Mouse (Mus musculus): Measurements from ENCODE around the gene Gm8180.
"Not testable (repeated sequence)": the region's sequence is repeated elsewhere in the genome, so short reads cannot be mapped to it uniquely, and the experiment has no call there.

- TF ChIP-seq GATA1, TAL1 (IDR thresholded peaks at IDR 0.05; ENCODE audit: low read length): not testable (repeated sequence)
These were observed 37.0 kb downstream of the Gm8180 start, which contains the start of gene Gm6526 for GRCm38 (mm10) chr14:43747566-43747965.
